Mouse (Mus musculus): ENCODE results near the gene Rbm5. TPM values are rescaled to one million over a fixed set of nuclear protein-coding genes. Genes with fewer than 3 reads are reported as not detected.

Gene Rbm5
- polyA plus RNA-seq, 1 experiment from 2014 or later: 206 TPM

DNA sequence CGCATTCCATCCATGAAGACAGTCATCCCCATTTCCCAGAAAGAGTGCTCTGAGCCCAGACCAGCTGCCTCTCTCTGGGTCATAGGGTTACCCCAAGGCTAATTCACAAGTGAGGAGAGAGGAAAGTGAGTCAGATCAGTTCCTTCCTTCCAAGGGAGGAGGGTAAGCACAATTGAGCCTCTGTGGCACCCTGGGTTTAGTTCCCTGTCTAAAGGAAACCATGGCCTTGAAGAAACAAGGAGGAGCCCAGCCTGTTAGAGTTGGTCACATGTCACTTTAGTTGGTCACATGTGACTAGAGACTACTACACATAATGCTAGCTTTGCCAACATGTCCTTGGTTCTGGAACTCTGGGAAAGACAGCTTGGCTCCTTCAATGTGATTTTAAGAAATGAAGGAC lies 46.0 kb downstream of the Rbm5 start:
- no peak for DNase-seq (ENCODE audit: low spot score)
- WGBS: 83% methylated on average over 1 of the region's 1 CpGs
- Histone ChIP-seq H3K36me3 (replicated peaks) (no peaks in the 10 kb centered on the region), H3K27ac (replicated peaks) (peak overlapping the region; percentile 88), H3K9me3 (no peaks in the 10 kb centered on the region), H3K27me3 (replicated peaks; ENCODE audit: low read depth, poor library complexity, severe bottlenecking) (peaks cover 16% of the 10 kb centered on the region), H3K4me1 (peaks cover 87% of the 10 kb centered on the region), H3K4me3 (no peak overlapping the region)

DNA sequence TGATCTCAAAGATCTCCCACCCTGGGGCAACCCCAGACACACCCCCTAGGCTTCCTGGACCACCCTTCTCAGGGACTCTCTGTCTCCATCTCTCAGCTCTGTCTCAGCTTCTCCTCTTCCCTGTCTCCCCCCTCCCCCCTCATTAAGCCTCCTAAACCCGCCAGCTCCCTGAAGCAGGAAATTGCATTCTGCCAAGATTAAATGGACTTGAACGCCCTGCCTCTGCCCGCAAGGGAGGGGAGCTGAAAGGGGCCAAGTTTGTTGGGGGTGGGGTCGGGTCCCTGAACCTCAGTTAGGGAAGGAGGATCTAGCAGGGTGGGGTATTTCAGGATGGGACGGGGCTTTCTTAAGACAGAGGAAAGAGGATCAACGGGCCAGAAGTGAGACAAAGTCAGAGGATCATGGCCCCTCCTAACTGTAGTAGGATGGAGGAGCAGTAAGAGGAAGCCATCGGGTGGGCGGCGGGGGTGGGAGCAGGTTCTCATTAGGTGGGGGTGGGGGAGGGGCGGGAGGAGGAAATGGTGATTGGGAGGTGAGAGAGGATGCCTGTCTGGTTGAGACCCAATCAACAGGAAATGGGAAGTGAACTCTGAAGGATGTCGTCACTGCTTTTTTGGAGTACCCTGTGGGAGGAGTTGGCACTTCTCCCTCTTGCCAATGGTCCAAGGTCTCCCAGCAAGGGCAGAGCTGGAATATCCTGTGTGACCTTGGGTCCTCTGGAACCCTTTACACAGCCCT lies 46.8 kb downstream of the Rbm5 start:
- H3K4me3 ChIP-seq: peak overlapping the region; percentile 44
- WGBS: 4% methylated on average over 11 of the region's 11 CpGs
- H3K36me3 ChIP-seq (replicated peaks): no peaks in the 10 kb centered on the region
- no peaks in the 10 kb centered on the region for H3K9me3 ChIP-seq
- peak overlapping the region; percentile 88 for H3K27ac ChIP-seq (replicated peaks)
- peaks cover 16% of the 10 kb centered on the region for H3K27me3 ChIP-seq (replicated peaks; ENCODE audit: low read depth, poor library complexity, severe bottlenecking)
- DNase-seq (ENCODE audit: low spot score): peak; percentile 73
- H3K4me1 ChIP-seq: peaks cover 79% of the 10 kb centered on the region

DNA sequence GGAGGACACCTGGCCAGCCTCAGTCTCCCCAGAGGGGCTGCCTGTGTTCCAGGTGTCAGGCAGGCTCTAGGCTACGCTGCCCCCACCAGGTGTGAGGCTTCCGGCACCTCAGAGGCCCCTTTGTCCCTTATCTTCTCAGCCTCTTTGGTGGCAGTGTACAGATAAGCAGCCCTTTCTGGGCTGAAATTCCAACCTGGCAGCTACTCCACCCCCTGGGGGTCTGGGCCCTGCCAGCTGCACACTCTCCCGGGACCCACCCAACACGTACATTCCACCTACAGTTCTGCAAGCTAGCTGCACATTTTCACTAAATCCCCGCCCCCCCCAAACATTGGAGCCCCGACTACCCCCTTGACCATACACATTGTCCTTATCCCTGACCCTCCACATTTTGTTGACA lies 47.5 kb downstream of the Rbm5 start:
- H3K27ac ChIP-seq (replicated peaks): peak overlapping the region; percentile 88
- no peaks in the 10 kb centered on the region for H3K9me3 ChIP-seq
- H3K36me3 ChIP-seq (replicated peaks): no peaks in the 10 kb centered on the region
- peaks cover 16% of the 10 kb centered on the region for H3K27me3 ChIP-seq (replicated peaks; ENCODE audit: low read depth, poor library complexity, severe bottlenecking)
- peak overlapping the region; percentile 44 for H3K4me3 ChIP-seq
- WGBS: 17% methylated on average over 6 of the region's 6 CpGs
- peak; percentile 51 for DNase-seq (ENCODE audit: low spot score)
- H3K4me1 ChIP-seq: peaks cover 72% of the 10 kb centered on the region

DNA sequence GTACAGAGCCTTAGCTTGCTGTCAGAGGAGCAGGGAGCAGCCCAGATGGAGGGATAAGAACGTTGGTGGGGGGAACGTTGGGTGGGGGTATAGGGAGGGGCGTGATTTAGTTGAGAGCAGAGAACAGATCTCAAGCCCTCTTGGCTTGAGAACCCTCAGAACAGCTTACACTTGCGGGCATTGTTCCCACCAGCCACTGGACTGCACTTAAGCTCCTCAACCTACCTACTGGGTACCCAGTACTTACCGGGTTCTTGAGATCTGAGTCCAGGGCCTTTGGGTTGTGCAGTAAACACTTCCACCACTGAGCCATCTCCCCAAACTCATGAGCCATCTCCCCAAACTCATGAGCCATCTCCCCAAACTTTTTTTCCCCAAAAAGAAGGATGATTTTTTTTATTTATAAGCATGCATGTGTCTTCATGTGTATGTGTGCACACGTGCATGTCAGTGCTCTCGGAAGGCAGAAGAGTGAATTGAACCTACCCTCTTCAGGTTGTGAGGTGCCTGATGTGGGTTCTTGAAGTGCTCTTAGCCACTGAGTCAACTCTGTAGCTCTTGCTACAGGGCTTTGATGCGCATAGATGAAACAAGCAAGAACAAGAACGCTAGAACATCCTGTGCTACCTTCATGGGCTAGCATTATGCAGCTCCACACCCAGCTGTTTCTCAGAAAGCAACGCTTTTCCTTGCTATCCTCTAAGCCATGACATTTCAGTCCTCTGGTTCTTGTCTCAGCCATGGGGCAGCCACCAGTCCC lies 51.8 kb downstream of the Rbm5 start:
- no peaks in the 10 kb centered on the region for H3K9me3 ChIP-seq
- DNase-seq (ENCODE audit: low spot score): no peak
- H3K36me3 ChIP-seq (replicated peaks): no peaks in the 10 kb centered on the region
- 0 out of 2 replicates have a peak overlapping the region, but pooled peaks have one; percentile 30 for H3K27ac ChIP-seq (replicated peaks)
- H3K27me3 ChIP-seq (replicated peaks; ENCODE audit: low read depth, poor library complexity, severe bottlenecking): peaks cover 16% of the 10 kb centered on the region
- 87% methylated on average over 10 of the region's 10 CpGs for WGBS
- peaks cover 67% of the 10 kb centered on the region for H3K4me1 ChIP-seq
- H3K4me3 ChIP-seq: no peak overlapping the region

DNA sequence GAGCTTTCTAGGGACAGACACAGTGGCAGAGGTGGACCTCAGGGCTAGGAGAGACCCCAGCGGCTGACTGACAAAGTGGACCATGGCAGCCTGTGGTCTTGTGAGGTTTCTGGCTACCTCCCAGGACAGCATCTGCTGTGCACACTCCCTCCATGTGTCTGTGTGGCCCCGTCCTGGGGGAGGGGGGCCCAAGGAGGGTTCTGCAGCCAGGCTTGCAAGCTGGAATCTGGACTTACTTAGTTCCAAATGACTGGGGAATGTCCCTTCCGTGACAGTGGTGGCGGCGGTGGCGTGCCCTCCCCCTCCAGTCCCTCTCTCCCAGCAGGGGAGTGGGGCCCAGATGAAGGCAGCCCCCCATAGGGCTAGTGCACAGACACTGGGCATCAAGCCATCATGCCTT lies 53.8 kb downstream of the Rbm5 start:
- Histone ChIP-seq H3K9me3 (no peaks in the 10 kb centered on the region), H3K4me1 (peaks cover 54% of the 10 kb centered on the region), H3K27me3 (replicated peaks; ENCODE audit: low read depth, poor library complexity, severe bottlenecking) (peaks cover 4% of the 10 kb centered on the region), H3K36me3 (replicated peaks) (no peaks in the 10 kb centered on the region), H3K27ac (replicated peaks) (peak overlapping the region; percentile 84), H3K4me3 (peak overlapping the region; percentile 31; the same call in 1 of the 2 replicates)
- DNase-seq (ENCODE audit: low spot score): peak; percentile 75
- 16% methylated on average over 6 of the region's 6 CpGs for WGBS

DNA sequence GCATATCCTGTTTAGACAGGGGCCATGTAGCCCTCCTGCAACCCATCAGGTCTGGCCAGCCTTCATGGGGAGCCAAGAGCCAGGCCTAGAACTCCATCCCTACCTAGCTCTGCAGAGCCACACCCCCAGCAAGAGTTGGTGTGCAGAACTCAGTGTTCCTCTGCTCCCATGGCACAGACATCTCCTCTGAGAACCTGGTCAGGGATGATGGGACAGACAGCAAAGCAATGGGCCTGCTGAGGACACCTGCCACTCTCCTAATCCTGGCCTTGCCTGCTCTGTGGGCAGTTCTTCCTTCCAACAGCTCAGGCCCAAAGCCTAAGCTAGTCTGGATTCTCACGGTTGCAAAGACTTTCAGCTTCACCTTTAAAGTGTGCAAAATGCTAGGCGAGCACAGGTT lies 55.2 kb downstream of the Rbm5 start:
- WGBS: 84% methylated on average over 2 of the region's 2 CpGs
- H3K27ac ChIP-seq (replicated peaks): peak overlapping the region; percentile 79
- no peak overlapping the region for H3K4me3 ChIP-seq
- peaks cover 50% of the 10 kb centered on the region for H3K4me1 ChIP-seq
- H3K36me3 ChIP-seq (replicated peaks): no peaks in the 10 kb centered on the region
- H3K27me3 ChIP-seq (replicated peaks; ENCODE audit: low read depth, poor library complexity, severe bottlenecking): peaks cover 14% of the 10 kb centered on the region
- H3K9me3 ChIP-seq: no peaks in the 10 kb centered on the region
- DNase-seq (ENCODE audit: low spot score): no peak

DNA sequence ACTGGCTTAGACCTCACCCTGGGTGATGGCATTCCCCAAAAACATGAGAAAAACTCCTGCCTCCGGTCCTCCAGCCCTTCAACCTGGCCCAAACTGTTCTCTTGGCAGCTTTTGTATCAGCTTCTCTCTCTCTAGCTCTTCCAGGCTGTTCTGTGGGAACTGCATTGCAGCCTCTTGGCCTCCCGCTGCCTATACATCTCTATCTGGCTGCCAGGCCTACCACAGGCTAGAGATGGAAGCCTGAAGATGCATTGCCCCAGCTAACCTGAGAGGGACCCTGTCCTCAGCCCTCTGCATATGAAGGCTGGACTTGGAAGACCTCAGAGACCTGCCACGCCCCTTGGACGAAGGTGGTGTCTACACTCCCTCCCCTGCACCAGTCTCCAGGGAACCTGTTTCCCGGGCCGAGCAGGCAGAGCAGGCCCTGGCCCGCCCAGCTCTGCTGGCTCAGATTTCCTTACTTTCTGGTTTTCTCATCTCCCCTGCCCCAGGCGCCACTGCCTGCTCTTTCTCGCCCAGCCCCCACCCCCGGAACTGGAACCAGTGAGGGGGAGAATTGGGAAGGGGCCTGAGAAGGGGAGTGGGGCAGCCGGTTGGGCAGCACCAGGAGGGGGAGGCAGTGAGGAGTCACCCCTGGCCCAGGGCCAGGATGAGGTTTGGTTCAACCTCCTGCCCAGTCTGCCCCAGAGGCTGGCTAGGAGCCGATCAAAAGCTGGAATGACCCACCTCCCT lies 56.4 kb downstream of the Rbm5 start:
- peaks cover 21% of the 10 kb centered on the region for H3K27me3 ChIP-seq (replicated peaks; ENCODE audit: low read depth, poor library complexity, severe bottlenecking)
- H3K9me3 ChIP-seq: no peaks in the 10 kb centered on the region
- H3K27ac ChIP-seq (replicated peaks): peak overlapping the region; percentile 79
- peak overlapping the region; percentile 23; the same call in 1 of the 2 replicates for H3K4me3 ChIP-seq
- H3K4me1 ChIP-seq: peaks cover 60% of the 10 kb centered on the region
- no peaks in the 10 kb centered on the region for H3K36me3 ChIP-seq (replicated peaks)
- WGBS: 9% methylated on average over 12 of the region's 12 CpGs
- peak; percentile 90 for DNase-seq (ENCODE audit: low spot score)

DNA sequence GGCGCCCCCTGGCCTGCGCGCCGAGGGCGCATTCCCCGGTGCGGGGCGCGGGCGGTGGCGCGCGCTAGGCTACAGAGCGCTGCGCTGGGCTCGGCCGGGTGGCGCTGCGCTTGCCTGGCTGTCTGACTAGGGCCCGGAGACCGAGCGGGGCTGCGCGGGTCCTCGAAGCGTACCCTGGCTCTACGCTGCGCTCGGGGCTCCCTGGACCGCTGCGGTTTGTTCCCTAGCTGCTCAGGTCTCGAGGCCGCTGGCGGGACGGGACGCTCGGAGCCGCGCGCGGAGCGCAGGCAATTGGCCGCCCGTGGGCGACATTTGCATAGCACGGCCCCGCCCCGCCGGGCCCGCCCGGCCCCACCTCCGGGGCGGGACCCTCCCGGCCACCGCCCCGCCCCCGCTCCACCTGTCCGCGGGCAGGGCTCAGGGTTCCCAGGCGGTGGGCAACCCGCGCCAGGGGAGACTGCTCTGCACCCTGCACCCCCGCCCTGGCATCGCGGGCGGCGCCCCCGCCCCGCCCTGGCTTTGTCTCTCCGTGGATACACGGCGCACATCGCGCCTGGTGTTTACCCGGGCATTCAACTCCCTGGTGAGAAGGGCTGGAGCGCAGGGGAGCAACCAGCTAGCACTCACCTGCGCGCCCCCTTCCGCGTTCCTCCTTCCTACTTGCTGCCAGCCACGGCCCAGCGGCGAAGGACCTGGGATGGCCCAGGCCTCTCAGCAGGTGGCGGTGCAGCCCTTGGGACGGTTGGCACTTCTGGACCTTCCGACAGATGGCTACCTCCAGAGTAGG lies 60.9 kb downstream of the Rbm5 start, which contains the start of gene Sema3f:
Gene Sema3f, minus strand, starts transcription at position 779 of the 787 bp plus-strand sequence.
- Histone ChIP-seq H3K27ac (replicated peaks) (peak within 1 kb of the TSS; percentile 95), H3K36me3 (replicated peaks) (peaks cover 12% of the 10 kb centered on the region), H3K9me3 (no peaks in the 10 kb centered on the region), H3K4me3 (peak within 1 kb of the TSS; percentile 90), H3K27me3 (replicated peaks; ENCODE audit: low read depth, poor library complexity, severe bottlenecking) (peaks cover 53% of the 10 kb centered on the region), H3K4me1 (peaks cover 76% of the 10 kb centered on the region)
- WGBS: under 1% methylated on average over 86 of the region's 86 CpGs
- DNase-seq (ENCODE audit: low spot score): peak; percentile 92

DNA sequence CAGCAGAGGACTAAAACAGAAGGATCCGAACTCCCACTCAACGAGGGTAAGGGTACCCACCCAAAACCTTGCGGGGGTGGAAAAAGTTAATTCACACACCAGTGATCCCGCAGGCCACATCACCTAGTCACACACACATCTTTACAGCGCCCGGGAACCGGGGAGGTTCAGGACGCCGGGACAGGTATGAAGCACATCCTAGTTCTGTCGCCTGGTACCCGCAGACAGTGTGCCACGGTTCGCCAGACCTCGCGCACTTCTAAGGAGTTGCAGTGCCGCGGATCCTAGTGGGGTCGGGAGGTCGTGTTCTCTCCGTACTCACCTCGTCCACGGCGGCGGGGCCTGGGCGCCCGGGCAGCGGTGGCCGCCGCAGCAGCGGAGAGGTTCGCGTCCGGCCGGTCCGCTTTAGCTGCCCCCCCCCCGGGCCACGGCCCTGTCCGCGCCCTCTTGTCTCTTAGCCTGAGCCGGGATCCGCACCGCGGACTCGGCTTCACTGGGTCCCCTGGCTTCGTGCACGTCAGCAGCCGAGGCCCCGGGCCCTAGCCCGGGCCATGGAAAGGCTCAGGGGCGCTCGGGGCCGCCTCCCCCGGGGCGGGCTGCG lies 61.6 kb downstream of the Rbm5 start:
- peak overlapping the region; percentile 95 for H3K27ac ChIP-seq (replicated peaks)
- H3K36me3 ChIP-seq (replicated peaks): peaks cover 19% of the 10 kb centered on the region
- peak overlapping the region; percentile 90 for H3K4me3 ChIP-seq
- no peaks in the 10 kb centered on the region for H3K9me3 ChIP-seq
- WGBS: under 1% methylated on average over 55 of the region's 55 CpGs
- peaks cover 76% of the 10 kb centered on the region for H3K4me1 ChIP-seq
- DNase-seq (ENCODE audit: low spot score): no peak
- peaks cover 53% of the 10 kb centered on the region for H3K27me3 ChIP-seq (replicated peaks; ENCODE audit: low read depth, poor library complexity, severe bottlenecking)

DNA sequence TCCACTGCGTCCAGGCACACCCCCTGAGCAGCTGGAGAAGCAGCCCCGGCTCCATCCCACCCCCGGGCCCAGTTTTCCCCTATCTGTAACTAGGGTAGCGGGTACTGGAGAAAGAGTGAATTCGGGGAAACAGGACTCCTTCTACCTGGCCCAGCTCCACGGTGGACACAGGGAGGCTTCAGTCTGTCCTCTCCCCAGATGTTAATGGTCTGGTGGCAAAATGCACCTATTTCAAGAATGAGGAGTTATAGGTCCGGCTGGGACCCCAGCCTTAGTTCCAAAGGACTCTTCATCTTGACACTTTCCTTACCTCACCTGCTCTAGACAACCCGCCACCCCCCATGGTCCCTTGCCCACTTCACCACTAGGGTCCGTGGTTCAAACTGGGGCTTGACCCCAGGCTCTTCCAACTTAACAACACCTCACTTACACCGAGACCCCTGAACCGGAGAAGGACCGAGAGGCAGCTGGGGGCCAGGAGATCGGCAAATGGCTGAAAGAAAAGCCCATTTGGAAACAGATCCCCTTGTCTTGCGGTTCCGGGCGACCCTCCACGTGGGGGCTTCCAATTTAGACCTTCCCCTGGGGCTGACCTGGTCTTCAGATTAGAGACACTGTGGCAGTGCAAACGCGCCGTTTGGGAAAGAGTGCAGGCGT lies 62.2 kb downstream of the Rbm5 start:
- DNase-seq (ENCODE audit: low spot score): peak; percentile 44
- Histone ChIP-seq H3K36me3 (replicated peaks) (peaks cover 26% of the 10 kb centered on the region), H3K4me1 (peaks cover 76% of the 10 kb centered on the region), H3K27me3 (replicated peaks; ENCODE audit: low read depth, poor library complexity, severe bottlenecking) (peaks cover 53% of the 10 kb centered on the region), H3K27ac (replicated peaks) (peak overlapping the region; percentile 95), H3K4me3 (peak overlapping the region; percentile 90), H3K9me3 (no peaks in the 10 kb centered on the region)
- under 1% methylated on average over 21 of the region's 21 CpGs for WGBS

Measured in embryonic facial prominence, embryonic 10.5 days (tissue).